Mouse (Mus musculus) hindbrain, embryonic 13.5 days (tissue): ENCODE data around the gene Papss2. TPM values are rescaled to one million over a fixed set of nuclear protein-coding genes. Genes with fewer than 3 reads are reported as not detected.

Experiments used
- ATAC-seq: fragments of 200-750 bp; cut with Nextera tagmentation; 2 replicates; pipeline ENCODE4 v1.8.0; 2017; ENCODE audit warnings: moderate TSS enrichment; ENCODE audit not compliant: low FRiP score
- H3K27ac ChIP-seq: fragments of 300-500 bp; sonication (generic); 2 replicates; pipeline ENCODE4 v1.5.1; 2015; ENCODE audit warnings: inconsistent platforms, mild to moderate bottlenecking, moderate library complexity
- H3K27me3 ChIP-seq: fragments of 300-500 bp; sonication (generic); 2 replicates; pipeline ENCODE4 v1.6.1; 2015; ENCODE audit warnings: mild to moderate bottlenecking, inconsistent platforms
- H3K36me3 ChIP-seq: fragments of 300-500 bp; sonication (generic); 2 replicates; pipeline ENCODE4 v1.6.1; 2015; ENCODE audit warnings: mild to moderate bottlenecking, inconsistent platforms
- H3K4me1 ChIP-seq: fragments of 300-500 bp; sonication (generic); replicated peaks from 2 replicates; pipeline ENCODE4 v1.6.1; 2015; ENCODE audit warnings: inconsistent platforms
- H3K4me2 ChIP-seq: fragments of 300-500 bp; sonication (generic); 2 replicates; pipeline ENCODE4 v1.6.1; 2015; ENCODE audit warnings: inconsistent platforms, mild to moderate bottlenecking, moderate library complexity
- H3K4me3 ChIP-seq: fragments of 300-500 bp; sonication (generic); 2 replicates; pipeline ENCODE4 v1.5.1; 2015; ENCODE audit warnings: mild to moderate bottlenecking, inconsistent platforms
- H3K9ac ChIP-seq: fragments of 300-500 bp; sonication (generic); 2 replicates; pipeline ENCODE4 v1.6.1; 2015; ENCODE audit warnings: mild to moderate bottlenecking, inconsistent platforms
- H3K9me3 ChIP-seq: fragments of 300-500 bp; sonication (generic); 2 replicates; pipeline ENCODE4 v1.6.1; 2016; ENCODE audit warnings: inconsistent platforms
- WGBS: fragments of 180-500 bp; shearing (Covaris S2); methylation state at CpG from one replicate; pipeline ENCODE4 v1.1.7; 2015; 5-methylcytosine and 5-hydroxymethylcytosine counted together
- polyA plus RNA-seq: library from polyadenylated mRNA; unstranded; fragments of >200 nt; fragmentation: Nextera tagmentation; extraction: Ambion mirVana; gene quantifications from 2 replicates; pipeline ENCODE4 v1.2.1, GENCODE M21; 2015

Gene Papss2
- polyA plus RNA-seq, 1 experiment from 2014 or later = 1.2 TPM

GRCm38 (mm10) chr19:32626768-32627331 lies 31.3 kb downstream of the Papss2 start:
- ATAC-seq = no peak
- no peaks in the 10 kb centered on the region for H3K9me3 ChIP-seq
- no peak overlapping the region for H3K9ac ChIP-seq
- no peak overlapping the region for H3K4me2 ChIP-seq
- H3K4me1 ChIP-seq = no peaks in the 10 kb centered on the region
- H3K27ac ChIP-seq = no peak overlapping the region
- WGBS = 75% methylated on average over 13 of the region's 13 CpGs
- H3K36me3 ChIP-seq = no peaks in the 10 kb centered on the region
- H3K27me3 ChIP-seq = no peaks in the 10 kb centered on the region
- H3K4me3 ChIP-seq = no peak overlapping the region

- Histone ChIP-seq H3K9ac (no peak overlapping the region), H3K4me1 (no peaks in the 10 kb centered on the region), H3K36me3 (no peaks in the 10 kb centered on the region), H3K9me3 (no peaks in the 10 kb centered on the region), H3K4me3 (no peak overlapping the region), H3K27me3 (no peaks in the 10 kb centered on the region), H3K4me2 (no peak overlapping the region), H3K27ac (no peak overlapping the region)
- ATAC-seq = no peak
- WGBS = 82% methylated on average over 4 of the region's 4 CpGs
These were observed 32.0 kb downstream of the Papss2 start for GRCm38 (mm10) chr19:32627631-32628030.

DNA sequence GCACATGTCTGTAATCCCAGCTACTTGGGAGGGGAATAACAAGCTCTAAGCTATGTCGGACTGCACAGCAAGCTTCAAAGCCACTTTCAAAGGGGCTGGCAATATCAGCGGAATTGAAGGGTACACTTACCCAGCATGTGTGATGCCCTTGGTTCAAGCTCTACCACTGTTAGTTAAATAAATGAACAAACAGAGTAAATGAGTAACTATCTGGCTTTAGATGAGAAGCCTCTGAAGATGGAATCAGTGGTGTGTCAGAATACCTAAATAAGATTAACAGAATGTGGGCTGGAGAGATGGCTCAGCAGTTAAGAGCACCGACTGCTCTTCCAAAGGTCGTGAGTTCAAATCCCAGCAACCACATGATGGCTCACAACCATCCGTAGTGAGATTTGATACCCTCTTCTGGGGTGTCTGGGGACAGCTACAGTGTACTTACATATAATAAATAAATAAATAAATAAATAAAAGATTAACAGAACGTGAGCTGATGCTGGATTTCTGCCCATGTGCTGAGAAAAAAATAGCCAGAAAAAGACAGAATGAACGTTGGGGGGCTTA lies 33.1 kb downstream of the Papss2 start:
- ATAC-seq = no peak
- H3K36me3 ChIP-seq = no peaks in the 10 kb centered on the region
- no peaks in the 10 kb centered on the region for H3K4me1 ChIP-seq
- 86% methylated on average over 7 of the region's 7 CpGs for WGBS
- no peaks in the 10 kb centered on the region for H3K9me3 ChIP-seq
- no peak overlapping the region for H3K4me3 ChIP-seq
- no peaks in the 10 kb centered on the region for H3K27me3 ChIP-seq
- H3K9ac ChIP-seq = no peak overlapping the region
- H3K4me2 ChIP-seq = no peak overlapping the region
- no peak overlapping the region for H3K27ac ChIP-seq

- Histone ChIP-seq H3K9ac (no peak overlapping the region), H3K4me3 (no peak overlapping the region), H3K27me3 (no peaks in the 10 kb centered on the region), H3K27ac (no peak overlapping the region), H3K9me3 (no peaks in the 10 kb centered on the region), H3K4me2 (no peak overlapping the region), H3K4me1 (no peaks in the 10 kb centered on the region), H3K36me3 (no peaks in the 10 kb centered on the region)
- 61% methylated on average over 8 of the region's 8 CpGs for WGBS
- ATAC-seq = no peak
These were observed 39.3 kb downstream of the Papss2 start for GRCm38 (mm10) chr19:32634916-32635315.

DNA sequence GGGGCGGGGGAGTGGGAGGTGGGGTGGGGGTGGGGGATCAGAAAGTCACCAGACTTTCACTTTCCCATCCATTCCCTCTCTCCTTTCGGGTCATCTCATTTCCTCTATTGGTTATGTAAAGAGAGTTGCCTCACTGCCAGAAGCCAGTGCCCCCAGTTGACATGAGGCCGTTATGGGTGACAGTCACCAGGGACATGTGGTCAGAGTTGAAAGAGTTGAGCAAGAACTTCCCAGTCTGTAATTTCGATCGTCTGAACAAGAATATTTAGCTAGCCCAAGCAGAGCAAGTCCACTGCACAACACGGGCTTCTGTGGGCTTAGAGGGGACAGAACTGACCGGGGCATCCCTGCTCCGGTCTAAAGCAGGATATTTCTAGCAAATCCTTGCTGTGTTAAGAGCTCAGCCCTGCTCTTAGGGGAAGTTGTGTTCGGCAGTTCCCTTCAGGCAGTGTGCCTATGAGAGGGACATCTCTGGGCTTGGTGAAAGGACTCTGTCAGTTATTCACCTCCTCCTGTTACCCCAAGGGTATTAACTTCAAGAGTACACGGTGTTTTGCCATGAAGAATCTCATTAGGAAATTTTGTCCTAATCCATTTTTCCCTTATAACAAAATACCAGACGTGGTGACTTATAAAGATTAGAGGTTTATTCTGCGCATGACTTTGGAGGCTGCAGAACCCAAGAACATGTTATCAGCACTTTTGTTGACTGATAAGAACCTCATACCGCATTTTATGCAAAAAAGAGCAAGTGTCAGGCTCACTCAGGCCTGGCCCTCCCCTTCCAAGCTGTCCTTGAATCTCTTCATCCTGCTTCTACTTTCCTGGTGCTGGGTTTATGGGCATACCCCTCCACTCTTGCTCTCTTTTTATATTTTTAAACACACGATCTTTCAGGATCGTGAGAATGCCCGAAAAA lies 42.0 kb downstream of the Papss2 start:
- 78% methylated on average over 16 of the region's 16 CpGs for WGBS
- H3K27me3 ChIP-seq = no peaks in the 10 kb centered on the region

GRCm38 (mm10) chr19:32638276-32638903 lies 42.8 kb downstream of the Papss2 start:
- no peak overlapping the region for H3K4me2 ChIP-seq

More for the DNA sequence above, 42.0 kb downstream of the Papss2 start:
- ATAC-seq = no peak
- H3K4me3 ChIP-seq = no peak overlapping the region
- no peaks in the 10 kb centered on the region for H3K9me3 ChIP-seq
- H3K4me2 ChIP-seq = no peak overlapping the region
- H3K36me3 ChIP-seq = no peaks in the 10 kb centered on the region
- H3K4me1 ChIP-seq = no peaks in the 10 kb centered on the region
- H3K9ac ChIP-seq = no peak overlapping the region
- H3K27ac ChIP-seq = no peak overlapping the region

DNA sequence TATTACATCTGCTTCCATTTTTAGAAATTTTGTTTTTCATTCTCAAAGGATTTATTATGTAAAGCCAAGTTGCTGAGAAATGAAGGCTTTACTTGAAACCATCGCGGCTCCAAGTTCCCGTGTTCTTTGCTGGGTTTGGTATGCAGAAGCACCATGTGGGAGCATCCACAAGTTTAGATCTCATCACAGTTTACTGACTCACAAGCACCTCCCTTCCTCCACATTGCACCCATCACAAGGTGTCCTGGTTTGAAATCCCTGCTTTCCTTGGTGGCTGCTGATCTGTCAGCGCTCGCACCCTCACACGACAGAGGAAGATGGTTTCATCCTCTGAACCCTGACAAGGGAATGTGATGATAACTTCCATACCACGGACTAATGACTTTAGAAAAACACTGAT lies 45.9 kb downstream of the Papss2 start:
- WGBS = 94% methylated on average over 7 of the region's 7 CpGs
- H3K9me3 ChIP-seq = no peaks in the 10 kb centered on the region
- no peaks in the 10 kb centered on the region for H3K36me3 ChIP-seq
- no peak overlapping the region for H3K9ac ChIP-seq
- no peaks in the 10 kb centered on the region for H3K27me3 ChIP-seq
- no peaks in the 10 kb centered on the region for H3K4me1 ChIP-seq
- H3K4me2 ChIP-seq = no peak overlapping the region
- no peak overlapping the region for H3K27ac ChIP-seq
- no peak for ATAC-seq
- H3K4me3 ChIP-seq = no peak overlapping the region

More at GRCm38 (mm10) chr19:32638276-32638903, 42.8 kb downstream of the Papss2 start:
- Histone ChIP-seq H3K27ac (no peak overlapping the region), H3K4me3 (no peak overlapping the region), H3K9me3 (no peaks in the 10 kb centered on the region), H3K27me3 (no peaks in the 10 kb centered on the region), H3K36me3 (no peaks in the 10 kb centered on the region), H3K9ac (no peak overlapping the region), H3K4me1 (no peaks in the 10 kb centered on the region)
- no peak for ATAC-seq
- WGBS = 65% methylated on average over 13 of the region's 13 CpGs

- Histone ChIP-seq H3K4me1 (no peaks in the 10 kb centered on the region), H3K4me3 (no peak overlapping the region), H3K4me2 (no peak overlapping the region), H3K9ac (no peak overlapping the region), H3K27ac (no peak overlapping the region), H3K36me3 (no peaks in the 10 kb centered on the region), H3K27me3 (no peaks in the 10 kb centered on the region), H3K9me3 (no peaks in the 10 kb centered on the region)
- ATAC-seq = no peak
- WGBS = 63% methylated on average over 8 of the region's 8 CpGs
These were observed 46.4 kb downstream of the Papss2 start for GRCm38 (mm10) chr19:32641995-32642394.

DNA sequence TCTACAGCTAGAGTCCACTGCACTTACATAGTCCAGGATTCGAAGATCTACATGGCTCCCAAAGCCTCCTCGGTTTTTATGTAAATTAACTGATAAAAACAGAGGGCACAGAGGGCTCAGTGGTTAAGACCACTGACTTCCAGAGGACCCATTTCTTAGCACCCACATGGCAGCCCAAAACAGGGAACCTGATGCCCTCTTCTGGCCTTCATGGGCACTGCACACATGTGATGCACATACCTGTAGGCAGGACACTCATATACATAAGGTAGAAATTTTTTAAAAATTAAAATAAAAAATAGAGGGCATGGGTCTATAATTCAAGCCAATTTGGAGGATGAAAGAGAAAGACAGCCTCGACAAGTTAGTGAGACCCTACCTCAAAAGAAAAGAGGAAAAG lies 48.1 kb downstream of the Papss2 start:
- no peak for ATAC-seq
- H3K36me3 ChIP-seq = no peaks in the 10 kb centered on the region
- no peaks in the 10 kb centered on the region for H3K9me3 ChIP-seq
- H3K9ac ChIP-seq = no peak overlapping the region
- peaks cover 9% of the 10 kb centered on the region for H3K4me1 ChIP-seq
- H3K4me2 ChIP-seq = no peak overlapping the region
- H3K27ac ChIP-seq = no peak overlapping the region
- H3K4me3 ChIP-seq = no peak overlapping the region
- no peaks in the 10 kb centered on the region for H3K27me3 ChIP-seq
- WGBS = 94% methylated on average over 3 of the region's 3 CpGs

DNA sequence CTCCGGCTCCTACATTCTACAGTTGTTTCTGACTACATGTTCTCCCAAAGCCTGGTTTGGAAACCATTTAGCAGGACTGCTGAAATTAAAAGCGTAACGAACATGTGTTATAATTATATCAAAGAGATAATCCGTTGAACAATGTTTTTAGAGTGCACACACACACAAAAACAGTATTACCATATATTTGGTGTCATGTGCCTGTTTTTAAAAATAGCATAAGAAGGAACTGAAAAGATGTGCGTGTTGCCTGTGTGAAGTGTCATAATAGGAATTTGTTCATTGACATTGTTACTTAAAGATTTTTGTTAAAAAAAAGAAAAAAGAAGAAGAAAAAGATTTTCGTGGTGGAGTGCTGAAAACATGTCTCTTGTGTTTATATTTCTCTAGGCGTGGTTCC lies 50.3 kb downstream of the Papss2 start:
- no peak for ATAC-seq
- Histone ChIP-seq H3K36me3 (no peaks in the 10 kb centered on the region), H3K4me1 (peaks cover 9% of the 10 kb centered on the region), H3K27ac (no peak overlapping the region), H3K27me3 (no peaks in the 10 kb centered on the region), H3K4me2 (no peak overlapping the region), H3K4me3 (no peak overlapping the region), H3K9ac (no peak overlapping the region), H3K9me3 (no peaks in the 10 kb centered on the region)
- 90% methylated on average over 7 of the region's 7 CpGs for WGBS

DNA sequence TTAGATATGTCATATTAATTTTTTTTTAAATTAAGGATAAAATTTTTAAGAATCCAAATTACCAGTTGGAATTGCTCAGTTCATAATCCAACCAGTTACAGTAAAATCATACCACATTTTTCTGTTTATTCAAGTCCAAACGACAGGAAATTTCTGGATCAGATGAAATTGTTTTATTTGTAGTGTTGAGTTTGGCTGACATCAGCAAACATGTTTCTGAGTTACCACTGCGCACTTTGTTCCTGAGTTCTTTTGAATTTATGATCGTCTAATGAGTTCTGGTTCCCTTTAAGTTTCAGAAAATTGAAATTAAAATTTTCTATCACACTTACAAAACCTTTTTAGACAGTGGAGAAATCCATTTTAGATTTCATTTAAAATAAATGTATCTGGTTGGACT lies 50.8 kb downstream of the Papss2 start:
- H3K4me1 ChIP-seq = peaks cover 9% of the 10 kb centered on the region
- no peaks in the 10 kb centered on the region for H3K27me3 ChIP-seq
- H3K4me2 ChIP-seq = no peak overlapping the region

DNA sequence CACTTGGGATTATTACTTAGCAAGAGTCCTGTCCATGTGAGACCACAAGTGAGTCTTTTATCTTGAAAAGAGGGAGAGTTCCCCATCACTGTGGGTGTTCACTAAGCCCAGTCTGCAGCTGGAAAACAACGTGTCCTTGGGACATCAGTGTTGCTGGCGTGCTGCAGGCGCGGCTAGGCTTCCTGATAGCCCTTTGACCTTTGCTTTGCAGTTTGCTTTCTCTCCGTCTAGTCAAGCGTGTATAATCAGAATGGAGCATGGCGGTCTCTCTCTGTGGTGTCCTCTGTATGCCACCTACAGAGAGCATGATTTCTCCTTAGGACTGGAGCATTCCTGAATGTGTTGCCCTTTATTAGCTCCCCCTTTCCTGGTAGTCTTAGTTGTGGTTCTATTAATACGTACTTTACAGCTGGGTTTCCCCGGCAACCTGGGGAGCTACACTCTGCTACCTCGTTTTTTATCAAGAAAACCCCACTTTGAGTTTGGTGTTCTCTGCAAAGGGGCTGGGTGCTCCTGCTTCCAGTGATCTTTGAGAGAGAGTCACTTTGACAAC lies 52.5 kb downstream of the Papss2 start:
- ATAC-seq = 0 out of 2 replicates have a peak, but pooled peaks have one; percentile 39
- Histone ChIP-seq H3K27ac (no peak overlapping the region), H3K4me2 (0 out of 2 replicates have a peak overlapping the region, but pooled peaks have one; percentile 17), H3K9me3 (no peaks in the 10 kb centered on the region), H3K36me3 (no peaks in the 10 kb centered on the region), H3K4me1 (peaks cover 9% of the 10 kb centered on the region), H3K4me3 (no peak overlapping the region), H3K27me3 (no peaks in the 10 kb centered on the region), H3K9ac (no peak overlapping the region)
- WGBS = 17% methylated on average over 10 of the region's 10 CpGs

More for the DNA sequence above, 50.8 kb downstream of the Papss2 start:
- ATAC-seq = no peak
- Histone ChIP-seq H3K9ac (no peak overlapping the region), H3K27ac (no peak overlapping the region), H3K4me3 (no peak overlapping the region), H3K9me3 (no peaks in the 10 kb centered on the region), H3K36me3 (no peaks in the 10 kb centered on the region)
- 85% methylated on average over 3 of the region's 3 CpGs for WGBS
